Mouse (Mus musculus) G1E-ER4 (cell line): ENCODE measurements around the gene Col25a1. TPM values are rescaled to one million over a fixed set of nuclear protein-coding genes. Genes with fewer than 3 reads are reported as not detected.

Experiments used
- GATA1 ChIP-seq: IDR thresholded peaks from one replicate; pipeline ENCODE4 v1.8.0; 2012; ENCODE audit warnings: low read length, inconsistent platforms
- polyA plus RNA-seq: library from polyadenylated mRNA; stranded (reverse); fragments of >175 nt; gene quantifications from 2 replicates; pipeline ENCODE4 v1.2.3, GENCODE M21; 2012

Col25a1 gene
- polyA plus RNA-seq = not detected in 2 replicates

- TF ChIP-seq GATA1 = no peak
Measured at GRCm38 (mm10) chr3:130131201-130131600, at the start of gene Col25a1. Gene Col25a1 (plus strand): TSS chr3:130131501.

DNA sequence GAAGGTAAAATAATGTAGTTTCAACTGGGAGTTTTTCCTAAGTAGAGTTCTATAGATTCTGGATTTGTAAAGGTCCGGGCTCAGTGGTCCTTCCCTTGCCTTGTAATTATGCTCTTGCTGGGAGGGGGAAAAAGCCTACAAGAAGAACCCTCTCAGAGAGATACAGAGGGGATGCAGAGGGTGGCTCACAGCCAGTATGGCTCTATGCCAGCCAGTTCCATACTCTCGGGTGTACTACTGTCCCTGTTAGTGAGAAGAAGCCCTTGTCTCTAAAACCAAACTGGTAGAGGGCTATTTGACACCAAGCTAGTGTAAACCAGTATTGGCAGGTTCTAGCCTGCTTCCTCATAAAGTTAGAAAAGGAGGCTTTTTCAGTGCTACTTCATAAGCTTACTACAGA is 48.0 kb upstream of the Col25a1 start:
- no peak for TF ChIP-seq GATA1

- TF ChIP-seq GATA1 = no peak
Measured at GRCm38 (mm10) chr3:130086372-130087080, 44.8 kb upstream of the Col25a1 start.

GRCm38 (mm10) chr3:130087466-130087865 is 43.8 kb upstream of the Col25a1 start:
- no peak for TF ChIP-seq GATA1

- TF ChIP-seq GATA1 = no peak
Measured at GRCm38 (mm10) chr3:130088654-130089053, 42.6 kb upstream of the Col25a1 start.

GRCm38 (mm10) chr3:130090460-130090859 is 40.8 kb upstream of the Col25a1 start:
- no peak for TF ChIP-seq GATA1

DNA sequence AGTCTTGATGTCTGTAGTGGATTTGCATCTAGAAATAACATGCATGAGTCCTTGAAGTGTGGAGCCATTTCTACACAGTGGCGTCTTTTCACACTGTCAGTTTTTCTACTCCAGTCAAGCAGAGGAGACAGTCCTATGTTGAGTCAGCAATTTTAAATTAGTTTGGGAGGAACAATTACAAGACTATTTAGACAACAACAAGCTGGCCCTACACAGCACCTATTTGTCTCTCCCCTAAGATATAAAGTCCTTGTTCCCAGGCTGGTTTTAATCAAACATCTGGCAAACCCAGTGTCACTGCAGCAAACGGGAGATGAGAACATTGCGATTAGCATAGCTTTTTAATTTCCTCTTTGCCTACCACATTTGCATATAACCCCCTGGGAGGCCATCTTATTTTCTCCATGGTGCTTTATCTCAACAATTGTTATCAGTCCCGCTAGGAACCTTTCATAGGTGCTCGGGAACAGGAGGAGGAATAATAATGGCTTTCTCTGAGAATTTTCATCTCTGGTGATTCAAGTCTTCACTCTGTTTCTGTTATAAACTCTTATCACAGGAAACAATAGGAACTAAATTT is 37.1 kb upstream of the Col25a1 start:
- TF ChIP-seq GATA1 = no peak

GRCm38 (mm10) chr3:130095160-130095781 is 36.0 kb upstream of the Col25a1 start:
- TF ChIP-seq GATA1 = no peak

DNA sequence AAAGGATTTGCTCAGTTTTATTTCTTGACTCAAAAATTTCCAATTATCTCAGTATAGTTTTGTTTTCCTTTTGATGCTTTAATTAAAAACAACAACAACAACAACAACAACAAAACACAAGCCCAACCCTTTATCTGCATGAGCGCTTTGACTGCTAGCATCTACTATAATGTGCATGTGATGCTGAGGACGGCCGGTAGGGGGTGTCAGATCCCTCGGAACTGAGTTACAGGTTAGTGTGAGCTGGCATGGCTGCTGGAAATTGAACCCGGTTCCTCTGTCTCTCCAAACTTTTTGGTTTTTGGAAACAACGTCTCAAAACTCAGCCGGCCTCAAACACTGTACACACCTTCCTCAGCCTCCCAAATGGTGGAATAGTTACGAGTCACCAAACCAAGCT is 27.8 kb upstream of the Col25a1 start:
- no peak for TF ChIP-seq GATA1

DNA sequence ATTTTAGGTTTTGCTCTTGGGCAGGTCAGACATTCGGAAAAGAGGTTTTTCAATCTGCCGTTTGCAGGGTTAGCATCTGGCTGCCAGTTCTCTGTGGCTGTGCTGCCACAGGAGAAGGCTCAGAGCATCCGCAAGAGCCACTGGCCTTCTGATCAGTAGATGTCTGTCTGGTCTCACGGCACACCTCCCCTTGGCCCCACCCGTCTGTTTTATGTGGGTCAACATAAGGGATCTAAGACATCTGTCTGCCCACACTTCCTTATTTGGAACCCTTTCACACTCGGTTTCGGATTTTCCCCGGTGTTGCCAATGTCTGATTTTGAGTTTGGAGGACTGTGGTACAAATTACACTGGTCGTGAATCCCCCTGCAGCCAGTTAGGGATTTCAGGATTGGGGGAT is 26.8 kb upstream of the Col25a1 start:
- no peak for TF ChIP-seq GATA1

DNA sequence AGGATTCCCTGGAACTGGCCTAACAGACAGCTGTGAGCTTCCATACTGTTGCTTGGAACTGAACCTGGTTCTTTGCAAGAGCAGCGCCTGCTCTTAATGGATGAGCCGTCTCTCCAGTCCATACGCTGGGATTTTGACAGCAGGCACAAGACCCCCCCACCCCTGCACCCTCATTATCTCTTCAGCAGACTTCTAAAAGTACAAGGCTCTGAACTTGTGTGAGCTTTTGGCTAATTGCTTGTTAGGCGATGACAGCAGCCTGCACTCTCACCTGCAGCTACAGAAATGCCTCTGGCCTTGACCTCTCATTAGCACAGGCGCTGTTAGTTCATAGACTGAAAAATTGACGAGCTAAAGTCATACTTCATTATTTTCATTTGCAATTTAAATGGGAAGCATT is 14.4 kb upstream of the Col25a1 start:
- TF ChIP-seq GATA1 = no peak

- TF ChIP-seq GATA1 = no peak
Measured at GRCm38 (mm10) chr3:130127840-130128239, 3.5 kb upstream of the Col25a1 start.

DNA sequence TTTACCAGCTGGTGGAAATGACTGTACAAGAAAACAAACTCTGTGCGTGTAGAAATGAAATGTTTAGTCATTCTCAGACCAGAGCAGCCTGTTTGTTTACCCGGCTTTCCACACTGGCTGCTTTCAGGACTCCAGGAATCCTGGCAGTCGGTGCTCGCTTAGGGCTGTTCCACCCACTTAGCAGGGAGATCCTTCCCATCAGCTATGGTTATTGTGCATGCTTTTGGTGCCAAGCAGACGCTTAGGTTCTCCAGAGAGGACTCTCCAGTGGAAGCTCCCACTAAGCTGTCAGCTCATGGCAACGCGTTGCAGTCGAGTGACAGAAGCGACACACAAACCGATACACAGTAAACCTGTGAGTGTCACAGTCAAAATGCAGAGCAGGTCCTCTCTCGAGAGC is 2.7 kb upstream of the Col25a1 start:
- TF ChIP-seq GATA1 = no peak

- no peak for TF ChIP-seq GATA1
Measured at GRCm38 (mm10) chr3:130129635-130130206, 1.6 kb upstream of the Col25a1 start.

DNA sequence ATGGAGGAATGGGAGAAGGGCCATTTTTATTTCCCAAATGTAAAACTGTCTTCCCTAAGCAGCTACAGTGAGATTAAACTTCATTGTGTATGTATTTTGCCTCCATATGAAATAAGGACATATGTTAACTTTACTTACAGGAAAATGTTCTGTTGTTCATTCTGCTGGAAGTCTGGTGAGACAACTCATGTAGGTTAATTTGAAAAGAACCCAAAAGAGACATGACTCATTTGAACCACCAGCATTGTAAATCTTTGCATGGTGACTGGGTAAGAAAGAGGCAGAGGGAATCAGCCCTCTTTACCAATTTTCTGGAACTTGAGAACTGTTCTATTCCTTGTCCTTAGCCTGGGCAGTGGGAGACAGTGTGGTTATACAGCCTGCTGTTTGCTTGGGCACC is 5.9 kb downstream of the Col25a1 start:
- TF ChIP-seq GATA1 = no peak

GRCm38 (mm10) chr3:130137640-130138039 is 6.3 kb downstream of the Col25a1 start:
- TF ChIP-seq GATA1 = no peak
